Mouse (Mus musculus): Measurements from ENCODE around the gene Olfr666.

The Olfr666 gene

DNA sequence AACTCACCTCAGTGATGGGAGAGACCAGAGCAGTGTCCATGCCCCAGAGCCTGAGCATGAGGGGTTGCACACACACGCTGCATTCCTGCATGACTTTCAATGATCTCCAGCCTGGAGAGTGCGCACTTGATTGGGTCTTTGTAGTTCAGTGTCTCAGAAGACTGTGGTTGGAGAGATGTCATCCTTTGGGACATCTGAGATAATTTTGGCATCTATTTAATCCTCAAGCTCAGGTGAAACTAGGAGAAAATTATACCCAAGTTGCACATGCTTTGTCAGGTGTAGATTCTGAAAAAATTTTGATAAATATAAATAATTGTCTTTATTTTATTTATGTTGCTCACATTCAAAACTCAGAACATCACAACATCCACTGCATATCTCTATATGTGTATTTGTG, at the start of gene Olfr666:
TSS of gene Olfr666 (minus strand) at position 101 of the 400 bp plus-strand sequence.
- 93% methylated on average over 2 of the region's 2 CpGs for WGBS

DNA sequence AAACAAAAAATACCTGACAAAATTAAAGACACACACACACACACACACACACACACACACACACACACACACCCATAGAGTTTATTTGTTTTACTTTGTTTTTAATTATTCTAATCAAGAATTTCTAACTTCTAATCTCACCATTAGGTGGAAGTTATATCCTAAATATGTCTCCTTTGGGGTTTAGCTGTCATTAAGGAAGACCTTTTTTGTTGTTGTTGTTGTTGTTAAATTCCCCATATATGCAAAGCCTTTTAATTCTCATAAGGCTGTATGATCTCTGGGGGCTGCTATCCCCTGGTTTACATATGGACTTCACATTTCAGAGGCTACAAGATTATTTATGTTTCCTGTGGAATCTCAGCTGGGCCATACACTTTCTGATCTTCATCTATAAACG, 38.2 kb upstream of the Olfr666 start, which contains the start of gene Olfr669:
TSS of gene Olfr669 (plus strand) at position 301 of the 400 bp plus-strand sequence.
- 90% methylated on average over 1 of the region's 1 CpGs for WGBS

GRCm38 (mm10) chr7:104927957-104928356, 32.2 kb upstream of the Olfr666 start, which contains the start of gene Olfr668:
TSS of gene Olfr668 (minus strand) at chr7:104928057.
- WGBS = 76% methylated on average over 1 of the region's 1 CpGs

- 85% methylated on average over 1 of the region's 1 CpGs for WGBS
These were observed 25.6 kb upstream of the Olfr666 start, which contains the start of gene Olfr667 for GRCm38 (mm10) chr7:104921382-104921781. TSS of gene Olfr667 (minus strand) at chr7:104921482.

DNA sequence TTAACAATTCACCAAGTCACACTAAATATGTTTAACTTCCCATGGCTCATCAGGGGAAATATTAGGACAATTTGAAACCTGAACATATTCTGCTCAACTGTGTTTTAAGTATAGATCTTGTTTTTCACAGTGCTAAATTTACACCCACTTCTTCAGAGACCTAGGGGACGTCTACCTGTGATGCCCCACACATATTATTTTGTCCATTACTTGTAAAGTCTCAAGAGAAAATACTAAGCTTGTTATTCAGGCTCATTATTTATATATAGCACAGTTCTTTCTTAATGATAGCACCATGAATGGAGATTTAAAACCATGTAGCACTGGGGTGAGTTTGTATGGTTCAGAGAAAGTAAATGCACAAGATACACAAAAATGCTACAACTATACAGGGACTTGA, 18.0 kb downstream of the Olfr666 start, which contains the start of gene Olfr665:
TSS of gene Olfr665 (plus strand) at position 301 of the 400 bp plus-strand sequence.
- 54% methylated on average over 1 of the region's 1 CpGs for WGBS

DNA sequence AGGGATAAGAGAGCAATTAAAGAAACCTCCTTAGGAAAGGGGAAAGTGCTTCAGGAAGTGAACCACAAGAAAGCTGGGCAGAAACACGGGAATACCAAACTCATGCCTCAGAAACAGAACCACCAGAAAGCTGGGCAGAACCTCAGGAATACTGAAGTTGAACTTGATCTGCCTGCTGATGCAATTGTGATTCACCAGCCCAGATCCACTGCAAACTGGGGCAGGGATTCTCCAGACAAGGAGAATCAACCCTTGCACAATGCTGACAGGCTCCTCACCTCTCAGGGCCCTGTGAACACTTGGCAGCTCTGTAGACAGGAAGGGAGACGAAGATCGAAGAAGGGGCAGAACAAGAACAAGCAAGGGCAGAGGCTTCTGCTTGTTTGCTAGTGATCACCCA, 34.4 kb downstream of the Olfr666 start:
- 84% methylated on average over 3 of the region's 3 CpGs for WGBS

- WGBS = 73% methylated on average over 1 of the region's 1 CpGs
These were observed 38.1 kb downstream of the Olfr666 start for GRCm38 (mm10) chr7:104857683-104858082.

GRCm38 (mm10) chr7:104856709-104857108, 39.0 kb downstream of the Olfr666 start, which contains the start of gene Usp17la:
TSS of gene Usp17la (plus strand) at chr7:104857009.
- WGBS = 82% methylated on average over 2 of the region's 2 CpGs

DNA sequence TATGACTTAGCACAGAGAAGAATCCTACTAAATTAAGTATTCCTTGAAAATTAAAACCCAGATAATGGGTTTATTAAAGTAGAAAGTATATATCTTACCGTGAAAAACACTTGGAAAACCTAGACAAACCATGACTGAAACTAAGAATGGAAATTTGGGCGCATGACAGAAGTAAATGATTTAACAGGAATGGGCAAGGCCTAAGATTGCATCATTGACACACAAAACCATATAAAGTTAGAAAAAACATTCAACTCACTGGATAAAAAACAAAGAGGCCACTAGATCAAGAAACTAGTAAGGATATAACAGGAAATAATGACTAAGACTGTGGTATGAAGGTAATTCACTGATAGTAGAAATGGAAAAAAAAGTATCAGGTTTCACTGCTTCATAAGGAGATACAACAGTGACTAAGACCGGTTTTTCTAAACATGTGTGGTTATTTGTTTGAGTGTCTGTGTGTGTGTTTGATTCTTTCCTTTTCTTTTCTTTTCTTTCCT, 40.5 kb downstream of the Olfr666 start:
- WGBS = 81% methylated on average over 3 of the region's 3 CpGs

DNA sequence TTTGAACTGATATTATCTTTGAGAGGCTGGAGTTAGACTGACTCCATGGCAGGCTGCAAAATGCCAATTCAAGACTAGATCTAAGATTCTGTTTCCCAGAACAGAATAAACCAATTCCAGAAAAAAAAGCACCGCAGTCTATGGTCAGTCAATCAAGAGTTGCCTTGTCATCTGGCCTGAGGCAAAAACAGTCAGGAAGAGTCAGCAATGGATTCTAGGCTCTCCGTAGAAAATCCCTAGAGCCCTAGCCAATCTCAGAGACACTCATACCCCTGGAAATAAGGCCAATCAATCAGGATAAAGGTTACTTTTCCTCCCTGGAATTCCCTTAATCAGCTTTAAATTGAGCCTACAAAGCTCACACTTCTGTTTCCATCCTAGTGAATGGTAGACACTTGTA, 44.2 kb downstream of the Olfr666 start:
- WGBS = 73% methylated on average over 2 of the region's 2 CpGs

DNA sequence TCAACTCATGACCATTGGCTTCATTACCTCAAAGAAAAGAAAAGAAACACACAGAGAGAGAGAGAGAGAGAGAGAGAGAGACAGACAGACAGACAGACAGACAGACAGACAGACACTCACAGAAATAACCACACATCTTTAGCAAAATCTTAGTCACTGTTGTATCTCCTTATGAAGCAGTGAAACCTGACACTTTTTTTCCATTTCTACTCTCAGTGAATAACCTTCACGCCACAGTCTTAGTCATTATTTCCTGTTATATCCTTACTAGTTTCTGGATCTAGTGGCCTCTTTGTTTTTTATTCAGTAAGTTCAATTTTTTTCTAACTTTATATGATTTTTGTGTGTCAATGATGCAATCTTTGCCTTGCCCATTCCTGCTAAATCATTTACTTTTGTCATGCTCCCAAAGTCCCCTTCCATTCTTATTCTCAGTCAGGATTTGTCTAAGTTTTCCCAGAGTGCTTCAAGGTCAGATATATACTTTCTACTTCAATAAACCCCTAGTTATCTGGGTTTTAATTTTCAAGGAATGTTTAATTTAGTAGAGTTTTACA, 51.9 kb downstream of the Olfr666 start:
- 76% methylated on average over 1 of the region's 1 CpGs for WGBS

- WGBS = 63% methylated on average over 1 of the region's 1 CpGs
These were observed 53.2 kb downstream of the Olfr666 start, which contains the start of gene Usp17lb for GRCm38 (mm10) chr7:104842503-104842902. TSS of gene Usp17lb (minus strand) at chr7:104842603.
